Mouse (Mus musculus) small intestine, adult 2 months (tissue): Measurements from ENCODE around the gene Hoxb5.

Experiments used
- CTCF ChIP-seq: fragments of 200-500 bp; IDR thresholded peaks from 2 replicates; pipeline ENCODE4 v1.5.1; 2012; ENCODE audit warnings: low read depth, mild to moderate bottlenecking, control low read depth, inconsistent platforms, low read length, moderate library complexity, mixed read lengths; ENCODE audit not compliant: insufficient replicate concordance, insufficient read length; ENCODE audit errors: extremely low read depth
- POLR2A ChIP-seq: fragments of 200-500 bp; IDR thresholded peaks from 2 replicates; pipeline ENCODE4 v1.6.1; 2012; ENCODE audit warnings: low read depth, mild to moderate bottlenecking, control low read depth, inconsistent platforms, low read length, moderate library complexity

DNA sequence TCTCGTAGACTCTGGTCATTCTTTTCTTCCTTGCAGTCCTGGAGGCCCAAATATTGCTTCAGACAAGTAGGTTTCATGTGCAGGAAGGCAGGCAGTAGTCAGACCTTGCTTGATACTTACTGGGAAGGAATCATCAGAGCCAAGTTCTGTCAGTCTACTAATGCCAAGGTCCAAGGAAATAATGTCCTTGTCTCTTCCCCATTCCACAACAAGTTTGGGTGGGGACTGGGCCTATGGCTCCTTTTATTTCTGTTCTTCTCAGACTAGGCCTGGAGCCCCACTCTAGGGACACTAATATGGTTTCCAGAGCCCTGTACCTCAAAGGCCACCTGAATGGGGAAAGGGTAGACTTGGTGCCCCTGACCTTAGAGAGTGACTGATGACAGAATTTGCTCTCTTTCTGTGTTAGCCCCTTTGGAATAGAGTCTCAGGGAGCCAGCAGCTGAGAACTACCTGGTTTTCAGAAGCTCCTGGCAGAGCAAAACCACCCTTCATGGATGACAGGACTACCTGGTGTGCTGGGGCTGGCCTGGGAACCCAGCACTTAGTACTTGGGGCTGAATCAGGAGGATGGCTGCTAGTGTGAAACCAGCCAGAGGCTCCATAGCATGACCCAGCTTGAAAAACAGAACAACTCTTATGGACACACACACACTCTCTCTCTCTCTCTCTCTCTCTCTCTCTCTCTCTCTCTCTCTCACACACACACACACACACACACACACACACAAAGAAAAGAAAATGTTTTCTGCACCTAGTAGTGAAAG, 14.5 kb upstream of the Hoxb5 start:
- TF ChIP-seq CTCF (no peak), POLR2A (no peak)
